Mouse (Mus musculus): Measurements from ENCODE around the gene Etv6.

DNA sequence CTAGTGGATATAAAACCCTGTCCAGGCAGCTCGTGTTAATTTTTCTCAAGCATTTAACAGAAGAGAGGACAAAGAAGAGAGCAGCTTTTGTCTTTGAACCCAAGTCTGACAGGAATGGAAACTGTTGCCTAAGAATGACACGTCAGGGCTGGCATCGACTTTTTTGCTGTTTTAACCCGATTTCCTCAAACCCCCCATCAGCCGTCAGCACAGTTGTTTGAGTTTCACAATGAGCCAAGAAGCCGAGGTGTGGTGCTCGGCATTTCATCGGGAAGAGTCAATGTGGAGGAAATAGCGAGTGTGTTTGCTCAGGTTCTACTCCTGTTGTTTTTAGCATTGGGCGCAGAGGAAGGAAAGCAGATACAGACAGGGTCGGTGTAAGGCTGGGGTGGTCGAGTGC is 85.2 kb downstream of the Etv6 start:
- no peak for TF ChIP-seq CTCF (IDR thresholded peaks at IDR 0.05; ENCODE audit: insufficient read depth, low read depth, low read length)
- no peak for TF ChIP-seq POLR2A (IDR thresholded peaks at IDR 0.05; ENCODE audit: insufficient read depth, low read depth, low read length)
